Mouse (Mus musculus) ES-Bruce4 (cell line): ENCODE data around the gene 6430628N08Rik. TPM values are rescaled to one million over a fixed set of nuclear protein-coding genes. Genes with fewer than 3 reads are reported as not detected.

Source experiments
- H3K27ac ChIP-seq: 2 replicates; pipeline ENCODE4 v1.5.1; 2012; ENCODE audit warnings: low read length, inconsistent platforms; ENCODE audit not compliant: insufficient read depth
- H3K27me3 ChIP-seq: 2 replicates; pipeline ENCODE4 v1.6.1; 2012; ENCODE audit warnings: mild to moderate bottlenecking, low read length, inconsistent platforms; ENCODE audit not compliant: control insufficient read depth, poor library complexity, insufficient read depth, severe bottlenecking
- H3K36me3 ChIP-seq: 2 replicates; pipeline ENCODE4 v1.6.1; 2012; ENCODE audit warnings: inconsistent platforms, mild to moderate bottlenecking, low read length, moderate library complexity; ENCODE audit not compliant: control insufficient read depth, poor library complexity, insufficient read depth, severe bottlenecking
- H3K4me1 ChIP-seq: one replicate; pipeline ENCODE4 v1.8.1; 2011; ENCODE audit warnings: low read length; ENCODE audit not compliant: control insufficient read depth, insufficient read depth
- H3K4me3 ChIP-seq: 2 replicates; pipeline ENCODE4 v1.5.1; 2011; ENCODE audit warnings: low read depth, mild to moderate bottlenecking, low read length
- H3K9ac ChIP-seq: 2 replicates; pipeline ENCODE4 v1.6.1; 2012; ENCODE audit warnings: low read depth, mild to moderate bottlenecking, inconsistent platforms; ENCODE audit not compliant: poor library complexity, severe bottlenecking
- H3K9me3 ChIP-seq: replicated peaks from 2 replicates; pipeline ENCODE4 v1.6.1; 2012; ENCODE audit warnings: mild to moderate bottlenecking, low read length, inconsistent platforms; ENCODE audit not compliant: control insufficient read depth, poor library complexity, insufficient read depth, severe bottlenecking
- CTCF ChIP-seq: IDR thresholded peaks from one replicate; pipeline ENCODE4 v1.8.1; 2011; ENCODE audit warnings: low read depth, low read length
- EP300 ChIP-seq: IDR thresholded peaks from 2 replicates; pipeline ENCODE4 v1.6.1; 2011; ENCODE audit warnings: low read depth, low read length; ENCODE audit not compliant: insufficient read depth
- POLR2A ChIP-seq: IDR thresholded peaks from one replicate; pipeline ENCODE4 v1.8.1; 2011; ENCODE audit warnings: low read length; ENCODE audit not compliant: insufficient read depth
- polyA plus RNA-seq: library from polyadenylated mRNA; stranded (reverse); fragments of >200 nt; gene quantifications from 2 replicates; pipeline ENCODE4 v1.2.4, GENCODE M21; 2011; ENCODE audit warnings: low read depth; ENCODE audit not compliant: missing spikeins, insufficient read depth, insufficient read length

The 6430628N08Rik gene
- polyA plus RNA-seq, 1 experiment = not detected

- H3K27me3 ChIP-seq = no peaks in the 10 kb centered on the region; the same call in 1 of the 2 replicates
- no peak overlapping the region for H3K4me3 ChIP-seq
- no peak overlapping the region for H3K27ac ChIP-seq
- no peak overlapping the region for H3K9ac ChIP-seq
- no peak for TF ChIP-seq CTCF
- H3K36me3 ChIP-seq = no peaks in the 10 kb centered on the region
- H3K9me3 ChIP-seq = no peaks in the 10 kb centered on the region
- H3K4me1 ChIP-seq = no peaks in the 10 kb centered on the region
Measured at GRCm38 (mm10) chr4:115906791-115907190, 16.3 kb downstream of the 6430628N08Rik start.

DNA sequence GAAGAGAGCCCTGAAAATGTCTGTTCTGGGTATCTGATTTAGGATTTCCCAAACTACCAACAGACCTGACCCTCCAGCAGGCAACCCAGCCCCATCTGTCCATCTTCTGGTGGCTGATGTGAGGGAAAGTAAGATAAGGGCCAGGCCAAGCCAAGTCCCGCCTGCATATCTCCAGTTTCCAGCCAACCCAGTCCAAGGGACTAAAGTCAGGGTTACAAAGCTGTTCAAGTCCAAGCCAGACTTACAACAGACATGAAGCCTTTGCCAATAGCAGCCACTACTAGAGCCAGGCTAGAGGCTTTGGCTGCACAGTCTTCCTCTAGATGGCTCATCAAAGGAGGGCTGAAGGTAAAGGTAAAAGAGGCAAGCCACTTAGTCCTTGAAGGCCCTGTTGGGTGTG lies 17.5 kb downstream of the 6430628N08Rik start:
- Histone ChIP-seq H3K27me3 (no peaks in the 10 kb centered on the region; the same call in 1 of the 2 replicates), H3K27ac (no peak overlapping the region), H3K9ac (no peak overlapping the region), H3K36me3 (no peaks in the 10 kb centered on the region), H3K4me1 (no peaks in the 10 kb centered on the region), H3K9me3 (no peaks in the 10 kb centered on the region), H3K4me3 (no peak overlapping the region)
- TF ChIP-seq POLR2A (no peak), EP300 (no peak), CTCF (no peak)

DNA sequence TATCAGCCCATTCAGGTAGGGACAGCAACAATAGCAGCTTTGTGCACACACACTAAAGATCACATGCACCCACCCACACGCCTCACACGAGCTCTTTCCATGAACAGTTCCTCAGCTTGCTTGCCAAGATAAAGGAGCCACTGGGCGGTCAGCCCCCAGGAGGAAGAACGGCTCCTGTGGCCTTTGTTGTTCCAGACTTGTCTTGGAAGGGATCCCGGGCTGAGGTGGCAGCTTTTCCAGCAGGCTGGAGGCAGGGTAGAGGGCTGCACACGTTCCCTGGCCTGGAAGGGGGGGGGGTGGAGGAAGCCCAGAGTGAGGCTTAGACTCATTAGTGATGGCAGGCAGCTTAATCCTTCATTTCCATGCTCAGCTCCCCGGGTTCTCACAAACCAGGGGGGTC lies 18.2 kb downstream of the 6430628N08Rik start:
- no peak overlapping the region for H3K9ac ChIP-seq
- no peaks in the 10 kb centered on the region for H3K4me1 ChIP-seq
- no peak overlapping the region for H3K4me3 ChIP-seq
- TF ChIP-seq EP300 = no peak
- no peak for TF ChIP-seq POLR2A
- no peak for TF ChIP-seq CTCF
- H3K36me3 ChIP-seq = no peaks in the 10 kb centered on the region
- H3K27ac ChIP-seq = no peak overlapping the region
- no peaks in the 10 kb centered on the region for H3K9me3 ChIP-seq
- H3K27me3 ChIP-seq = no peaks in the 10 kb centered on the region; the same call in 1 of the 2 replicates

DNA sequence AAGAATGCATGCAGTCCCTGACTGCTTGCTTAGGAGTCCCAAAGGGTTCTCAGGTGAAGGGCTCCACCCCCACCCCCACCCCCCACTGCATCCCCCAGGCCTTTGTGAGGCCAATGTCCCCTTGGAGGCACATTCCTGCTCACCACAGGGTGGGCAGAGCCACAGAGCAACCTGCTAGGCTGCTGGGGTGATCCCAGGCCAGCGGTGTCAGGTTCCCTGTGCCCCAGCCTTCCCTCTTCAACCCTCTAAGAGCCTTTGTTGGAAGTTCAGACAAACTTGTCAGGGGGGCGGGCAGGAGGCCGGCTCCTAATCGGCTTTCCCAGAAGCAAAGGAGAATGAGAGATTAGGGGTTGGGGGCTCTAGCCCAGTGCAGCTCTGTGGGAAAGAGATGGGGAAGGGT lies 21.1 kb downstream of the 6430628N08Rik start:
- Histone ChIP-seq H3K9me3 (no peaks in the 10 kb centered on the region), H3K4me3 (no peak overlapping the region), H3K36me3 (no peaks in the 10 kb centered on the region), H3K9ac (no peak overlapping the region), H3K27me3 (no peaks in the 10 kb centered on the region), H3K4me1 (no peaks in the 10 kb centered on the region), H3K27ac (no peak overlapping the region)
- 0 out of 2 replicates have a peak, but pooled peaks have one; percentile 38 for TF ChIP-seq EP300
- TF ChIP-seq POLR2A = no peak

- no peak for TF ChIP-seq CTCF
- TF ChIP-seq EP300 = no peak
- no peak for TF ChIP-seq POLR2A
- H3K36me3 ChIP-seq = no peaks in the 10 kb centered on the region
- no peak overlapping the region for H3K27ac ChIP-seq
- H3K9ac ChIP-seq = no peak overlapping the region
- H3K27me3 ChIP-seq = no peaks in the 10 kb centered on the region
- H3K4me1 ChIP-seq = no peaks in the 10 kb centered on the region
- no peaks in the 10 kb centered on the region for H3K9me3 ChIP-seq
- H3K4me3 ChIP-seq = no peak overlapping the region
Measured at GRCm38 (mm10) chr4:115919911-115920310, 29.4 kb downstream of the 6430628N08Rik start.

- TF ChIP-seq EP300 (no peak), CTCF (no peak)
- no peaks in the 10 kb centered on the region for H3K9me3 ChIP-seq
- no peaks in the 10 kb centered on the region for H3K36me3 ChIP-seq
- no peak overlapping the region for H3K4me3 ChIP-seq
- H3K4me1 ChIP-seq = no peaks in the 10 kb centered on the region
- no peaks in the 10 kb centered on the region for H3K27me3 ChIP-seq
- no peak overlapping the region for H3K27ac ChIP-seq
- no peak overlapping the region for H3K9ac ChIP-seq
Measured at GRCm38 (mm10) chr4:115922688-115923087, 32.2 kb downstream of the 6430628N08Rik start.
